Mouse (Mus musculus) liver, adult 2 months (tissue): ENCODE measurements at regions not wholly inside any gene's neighbourhood (a gene's known extent, or its start where the extent isn't known, plus 50 kb on each side); places are given as distances from the start of the nearest gene placed in this dataset.

Source experiments
- CTCF ChIP-seq: fragments of 200-500 bp; IDR thresholded peaks from 2 replicates; pipeline ENCODE4 v1.5.1; 2011; ENCODE audit warnings: low read depth, low read length, control low read depth
- POLR2A ChIP-seq: fragments of 200-500 bp; IDR thresholded peaks from 2 replicates; pipeline ENCODE4 v1.6.1; 2011; ENCODE audit warnings: low read length, control low read depth; ENCODE audit not compliant: insufficient read depth; ENCODE audit errors: extremely low read depth

DNA sequence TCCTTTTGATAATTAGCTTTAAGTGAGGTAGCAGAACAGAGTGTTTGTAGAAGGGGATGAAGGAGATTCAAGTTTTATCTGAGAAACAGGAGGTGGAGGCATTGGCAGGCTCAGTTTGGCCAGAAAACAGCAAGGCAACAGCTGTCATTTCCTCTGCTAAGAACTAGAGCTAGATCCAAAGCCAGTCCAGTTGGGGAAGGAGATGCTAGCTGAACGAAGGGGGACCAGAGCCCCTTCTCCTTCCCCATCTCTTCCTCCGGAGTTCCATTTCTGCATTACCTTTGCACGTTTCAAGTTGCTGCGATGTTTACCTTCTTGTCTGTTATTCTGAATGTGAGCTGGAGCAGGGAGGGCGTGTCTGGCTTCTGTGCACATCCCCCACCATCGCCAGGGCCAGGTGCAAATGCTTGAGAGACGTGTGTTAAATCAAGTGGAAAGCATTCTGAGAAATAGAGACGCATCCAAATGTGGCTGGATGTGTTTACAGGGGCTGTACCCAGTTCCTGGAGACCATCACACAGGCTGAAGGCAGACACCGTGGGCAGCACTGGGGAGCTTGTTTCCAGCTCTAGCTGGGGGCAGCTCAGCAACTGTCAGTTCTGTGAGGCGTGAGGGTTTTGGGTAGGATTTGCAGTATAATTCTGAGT lies 111.4 kb upstream of the Ufm1 start:
- TF ChIP-seq CTCF, result no peak
- TF ChIP-seq POLR2A, result no peak
